Mouse (Mus musculus) cerebellum, adult 11-12 months (tissue): ENCODE measurements around the gene Sgf29.

Source experiments
- DNase-seq: peaks from one replicate; pipeline ENCODE4 v3.0.0; 2022

Gene Sgf29

GRCm38 (mm10) chr7:126649231-126650051 is at the start of gene Sgf29:
Gene Sgf29, plus strand, starts transcription at chr7:126649309.
- DNase-seq, result peak; percentile 92

- no peak for DNase-seq
These were observed 47.2 kb upstream of the Sgf29 start for GRCm38 (mm10) chr7:126601896-126602295.

GRCm38 (mm10) chr7:126602650-126603049 is 46.5 kb upstream of the Sgf29 start:
- no peak for DNase-seq

- no peak for DNase-seq
These were observed 42.5 kb upstream of the Sgf29 start for GRCm38 (mm10) chr7:126606611-126607010.

DNA sequence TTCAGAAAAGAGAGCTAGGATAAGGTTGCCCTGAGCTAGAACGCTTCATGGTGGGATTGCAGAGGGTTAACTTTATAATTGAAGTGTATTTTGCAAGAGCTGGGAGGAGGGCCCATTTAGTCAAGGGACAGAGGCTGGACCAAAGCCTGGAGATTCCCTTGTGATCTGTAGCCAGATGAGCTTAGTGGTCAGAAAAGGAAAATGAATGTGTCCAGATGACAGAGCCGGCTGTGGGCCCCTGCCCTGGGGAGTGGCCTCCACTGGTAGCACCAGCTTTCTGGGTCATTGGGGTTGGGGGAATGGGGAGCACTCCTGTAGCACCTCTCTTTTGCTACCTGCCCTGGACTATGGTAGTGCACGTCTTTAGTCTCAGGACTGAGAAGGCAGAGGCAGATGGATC is 42.0 kb upstream of the Sgf29 start:
- no peak for DNase-seq

DNA sequence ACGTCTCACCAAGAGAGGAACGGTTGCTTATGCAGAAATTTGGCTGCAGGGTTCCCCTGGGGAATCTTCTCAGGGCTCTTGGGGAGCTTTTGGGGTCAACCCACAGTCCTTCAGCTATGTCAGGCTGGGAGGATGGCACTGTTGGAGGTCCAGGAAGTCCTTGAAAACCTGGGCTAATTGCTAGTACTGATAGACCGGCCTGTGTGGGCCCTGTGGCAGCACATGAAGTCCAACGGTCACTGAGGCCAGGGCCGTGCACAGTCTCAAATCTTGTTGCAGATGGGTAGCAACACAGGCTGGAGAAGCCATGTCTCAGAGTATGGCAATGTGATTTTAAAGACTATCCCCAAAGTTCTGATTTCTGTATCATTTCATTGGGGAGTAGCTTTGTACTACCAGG is 41.3 kb upstream of the Sgf29 start:
- no peak for DNase-seq

DNA sequence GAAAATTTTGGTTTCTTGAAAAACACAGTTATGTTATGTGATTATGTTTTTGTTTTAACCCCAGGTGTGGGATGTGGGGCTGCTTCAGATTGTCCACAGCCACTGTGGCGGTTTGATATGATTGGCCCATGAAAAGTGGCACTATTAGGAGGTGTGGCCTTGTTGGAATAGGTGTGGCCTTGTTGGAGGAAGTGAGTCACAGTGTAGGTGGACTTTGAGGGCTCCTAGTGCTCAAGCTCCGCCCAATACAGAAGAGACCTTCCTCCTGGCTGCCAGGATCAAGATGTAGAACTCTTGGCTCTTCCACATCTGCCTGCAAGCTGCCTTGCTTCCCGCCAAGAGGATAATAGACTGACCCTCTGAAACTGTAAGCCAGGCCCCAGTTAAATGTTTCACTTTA is 36.4 kb upstream of the Sgf29 start:
- no peak for DNase-seq

DNA sequence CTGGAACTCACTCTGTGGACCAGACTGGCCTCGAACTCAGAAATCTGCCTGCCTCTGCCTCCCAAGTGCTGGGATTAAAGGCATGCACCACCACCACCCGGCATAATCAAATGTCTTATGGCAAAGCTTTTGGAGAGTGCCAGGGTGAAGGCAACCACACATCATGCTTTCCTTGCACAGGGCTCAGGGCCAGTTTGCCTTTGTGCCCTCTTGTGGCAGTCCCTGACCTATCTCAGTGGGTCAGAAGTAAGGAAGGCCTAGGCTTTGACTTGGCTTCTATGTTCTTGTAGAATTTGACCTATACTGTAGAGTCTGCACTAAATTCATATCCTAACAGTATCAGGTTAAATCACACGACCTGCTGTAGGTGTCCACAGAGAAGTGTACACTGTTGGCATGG is 32.4 kb upstream of the Sgf29 start:
- DNase-seq, result no peak

GRCm38 (mm10) chr7:126619559-126620275 is 29.4 kb upstream of the Sgf29 start:
- DNase-seq, result no peak

- no peak for DNase-seq
These were observed 27.4 kb upstream of the Sgf29 start for GRCm38 (mm10) chr7:126621452-126622359.

GRCm38 (mm10) chr7:126623381-126623780 is 25.7 kb upstream of the Sgf29 start:
- DNase-seq, result no peak

DNA sequence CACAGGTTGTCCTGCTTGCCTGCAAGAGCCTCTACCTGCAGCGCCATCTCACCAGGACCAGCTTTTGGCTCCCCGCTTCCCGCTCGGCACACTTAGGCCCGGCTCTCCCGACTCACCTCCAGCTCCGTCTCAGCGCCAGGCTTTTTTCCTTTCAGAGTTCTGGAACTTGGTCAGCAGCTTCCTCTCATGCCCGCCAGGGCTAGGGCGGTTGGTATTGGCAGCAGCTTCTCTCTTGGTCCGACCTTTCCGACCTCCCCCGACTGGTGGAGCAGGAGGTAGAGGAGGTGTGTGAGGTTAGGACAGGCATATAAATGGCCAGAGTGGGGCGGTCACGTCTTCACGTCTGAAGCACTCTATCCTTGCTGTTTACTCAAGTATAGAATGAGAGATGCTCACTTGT is 24.3 kb upstream of the Sgf29 start:
- no peak for DNase-seq

DNA sequence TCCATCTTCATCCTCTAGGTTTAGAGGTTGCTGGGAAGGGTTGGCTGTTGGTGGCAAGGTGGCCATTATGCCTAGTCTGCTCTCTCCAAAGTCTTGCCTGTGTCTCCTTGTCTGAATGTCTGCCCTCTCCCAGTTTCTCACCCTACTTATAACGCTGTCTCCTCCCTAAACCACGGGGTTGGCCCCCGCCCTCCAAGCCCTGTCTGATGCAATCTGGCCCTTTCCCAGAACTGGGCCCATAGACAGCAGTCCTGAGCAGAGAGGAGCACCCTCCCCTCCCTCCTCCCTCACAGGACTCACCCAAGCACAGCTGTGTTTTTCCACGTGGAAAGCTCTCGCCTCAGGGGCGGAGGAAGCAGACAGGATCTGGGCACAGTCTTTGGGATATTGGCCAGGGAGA is 23.7 kb upstream of the Sgf29 start:
- peak; percentile 3 for DNase-seq

DNA sequence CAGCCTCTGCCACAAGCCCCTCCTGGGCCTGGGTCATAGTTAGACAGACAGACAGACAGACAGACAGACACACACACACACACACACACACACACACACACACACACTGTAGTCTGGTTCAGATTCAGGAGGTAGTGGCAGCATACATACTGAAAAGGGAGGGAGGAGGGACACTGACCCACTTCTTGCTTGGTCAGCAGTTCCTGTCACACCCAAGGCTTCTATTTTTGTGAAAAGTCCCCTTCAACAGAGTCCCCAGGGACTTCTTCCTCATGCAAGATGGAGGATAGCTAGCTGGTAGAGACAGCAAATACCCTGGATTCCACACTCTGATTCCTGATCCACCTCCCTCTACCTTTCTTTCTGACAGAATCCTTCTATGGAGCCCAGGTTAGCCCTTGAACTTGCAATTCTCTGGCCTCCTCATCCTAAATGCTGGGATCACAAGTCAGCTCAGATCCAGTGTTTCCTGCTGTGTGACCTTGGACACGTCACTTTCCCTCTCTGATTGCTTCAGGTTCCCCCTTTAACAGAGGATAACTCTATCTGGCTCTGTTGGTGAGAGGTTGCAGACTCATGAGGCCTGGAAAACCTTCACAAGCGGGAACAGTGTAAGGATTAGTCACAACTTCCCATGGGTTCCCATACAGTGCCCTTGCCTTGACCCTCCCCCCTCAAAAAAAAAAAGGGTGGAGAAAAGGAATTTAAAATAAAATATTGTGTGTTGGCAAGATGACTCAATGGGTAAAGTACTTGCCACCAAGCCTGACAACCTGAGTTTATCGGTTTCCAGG is 23.1 kb upstream of the Sgf29 start:
- DNase-seq, result no peak

DNA sequence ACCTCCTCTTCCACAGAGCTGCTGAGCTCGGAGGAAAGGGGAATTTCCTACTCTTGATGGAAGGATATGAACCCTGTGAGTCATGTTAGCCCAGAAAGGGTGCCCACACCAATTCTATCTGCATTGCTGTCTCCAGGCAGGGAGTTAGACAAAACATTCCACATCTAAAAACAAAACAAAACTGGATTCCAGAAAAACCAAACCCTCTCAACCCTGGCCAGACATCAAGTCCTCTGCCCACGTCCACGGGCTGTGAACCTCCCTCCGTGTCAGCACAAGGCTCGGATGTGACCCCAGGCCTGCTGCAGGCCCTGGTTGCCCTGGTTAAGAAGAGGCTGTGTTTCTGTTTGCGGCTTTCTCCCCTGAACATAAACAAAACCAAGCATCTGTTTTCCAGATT is 21.0 kb upstream of the Sgf29 start:
- DNase-seq, result no peak

GRCm38 (mm10) chr7:126629915-126630314 is 19.2 kb upstream of the Sgf29 start:
- no peak for DNase-seq

GRCm38 (mm10) chr7:126630824-126631518 is 18.1 kb upstream of the Sgf29 start, which contains the start of gene Nupr1:
Gene Nupr1, minus strand, starts transcription at chr7:126630861.
- no peak for DNase-seq

GRCm38 (mm10) chr7:126632478-126632877 is 16.6 kb upstream of the Sgf29 start:
- no peak for DNase-seq

- no peak for DNase-seq
These were observed 13.7 kb upstream of the Sgf29 start for GRCm38 (mm10) chr7:126635375-126635774.

DNA sequence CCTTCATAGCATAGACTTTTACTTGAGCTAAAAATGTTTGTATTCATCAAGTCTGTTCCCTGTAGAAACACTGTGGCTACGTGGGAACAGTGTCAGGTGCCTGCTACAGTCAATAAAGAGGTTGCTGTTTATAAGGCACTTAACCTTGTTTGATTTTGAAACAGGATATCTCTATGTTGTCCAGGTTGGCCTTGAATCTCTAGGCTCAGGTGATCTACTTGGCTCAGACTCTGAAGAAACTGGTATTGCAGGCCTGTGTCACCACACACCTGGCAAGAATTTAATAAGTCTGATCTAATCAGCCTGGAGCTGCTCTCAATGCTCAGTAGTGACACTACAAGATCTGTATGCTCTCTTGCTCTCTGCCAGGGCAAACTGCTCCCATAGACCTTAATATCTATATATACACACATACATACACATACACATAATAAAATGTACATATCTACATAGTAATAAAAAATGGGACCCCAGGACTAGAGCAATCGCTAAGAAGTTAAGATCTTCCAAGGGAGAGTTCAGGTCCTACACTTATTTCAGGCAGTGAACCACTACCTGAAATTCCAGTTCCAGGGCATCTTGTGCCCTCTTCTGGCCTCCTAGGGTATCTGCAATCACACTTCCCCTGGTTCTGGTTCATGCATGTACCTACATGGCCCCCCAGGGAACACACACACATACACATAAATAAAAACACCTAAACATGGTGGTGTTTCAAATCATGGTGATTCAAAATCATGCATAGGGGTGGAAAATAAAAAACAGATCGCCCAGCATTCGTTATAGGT is 12.2 kb upstream of the Sgf29 start:
- no peak for DNase-seq
